Mouse (Mus musculus): ENCODE results near the gene Rbp4. TPM values are rescaled to one million over a fixed set of nuclear protein-coding genes. Genes with fewer than 3 reads are reported as not detected.

Rbp4 gene
- total RNA-seq, 1 experiment, result 2.7 TPM

DNA sequence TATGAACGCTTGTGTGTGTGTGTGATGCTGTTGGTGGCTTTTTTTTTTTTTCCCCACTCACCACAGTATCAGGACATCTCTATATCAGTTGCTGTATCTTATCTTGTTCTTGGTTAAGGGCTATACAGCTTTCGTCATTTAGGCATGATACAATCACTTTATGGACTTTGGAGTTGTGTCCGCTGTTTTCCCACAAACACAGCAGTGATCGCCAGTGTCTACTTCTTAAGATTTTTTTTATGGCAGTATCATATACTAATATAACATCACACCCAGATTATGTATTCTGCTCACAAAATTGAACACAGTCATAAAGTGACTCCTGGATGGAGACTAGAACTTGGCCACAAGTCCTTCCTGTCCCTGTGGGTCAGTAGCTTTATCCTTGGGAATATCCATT lies 17.2 kb downstream of the Rbp4 start:
- H3K27ac ChIP-seq (ENCODE audit: insufficient read depth, low read depth, low read length, poor library complexity, severe bottlenecking), result no peak overlapping the region
- H3K4me1 ChIP-seq (ENCODE audit: control insufficient read depth in 2 of 2, insufficient read depth in 2 of 2, low read length in 2 of 2, poor library complexity in 1 of 2), result peaks cover 1 to 5% of the 10 kb centered on the region in 2 experiments; a peak in 1 of 4 replicates
- H3K4me3 ChIP-seq (ENCODE audit: insufficient read depth in 1 of 2, low read depth in 1 of 2, low read length in 2 of 2, poor library complexity in 1 of 2, severe bottlenecking in 1 of 2), result no peak overlapping the region
- TF ChIP-seq ZNF384 (IDR thresholded peaks at IDR 0.05; ENCODE audit: low read depth, low read length), result no peak
- no peak for TF ChIP-seq HCFC1 (IDR thresholded peaks at IDR 0.05; ENCODE audit: borderline replicate concordance, insufficient read depth, low read length)
- TF ChIP-seq ZC3H11A (IDR thresholded peaks at IDR 0.05; ENCODE audit: borderline replicate concordance, low read depth, low read length), result no peak
- no peak for TF ChIP-seq CHD2 (IDR thresholded peaks at IDR 0.05; ENCODE audit: low read depth, low read length)
- TF ChIP-seq MAFK (IDR thresholded peaks at IDR 0.05; ENCODE audit: insufficient read depth, low read depth, low read length), result no peak
- in situ Hi-C loops (cut with MboI; ENCODE audit: low sequenced_read_pairs in 2 of 2, unreplicated experiment in 2 of 2), result no loop called here
- H3K36me3 ChIP-seq (ENCODE audit: control insufficient read depth, insufficient read depth, low read length, poor library complexity, severe bottlenecking), result no peaks in the 10 kb centered on the region
- DNase-seq (ENCODE audit: low read depth, low spot score), result no peak
- H3K9ac ChIP-seq (ENCODE audit: insufficient read depth, low read depth, low read length, poor library complexity, severe bottlenecking), result no peak overlapping the region
- H3K9me3 ChIP-seq (ENCODE audit: control insufficient read depth, insufficient read depth, low read depth, low read length), result no peaks in the 10 kb centered on the region

DNA sequence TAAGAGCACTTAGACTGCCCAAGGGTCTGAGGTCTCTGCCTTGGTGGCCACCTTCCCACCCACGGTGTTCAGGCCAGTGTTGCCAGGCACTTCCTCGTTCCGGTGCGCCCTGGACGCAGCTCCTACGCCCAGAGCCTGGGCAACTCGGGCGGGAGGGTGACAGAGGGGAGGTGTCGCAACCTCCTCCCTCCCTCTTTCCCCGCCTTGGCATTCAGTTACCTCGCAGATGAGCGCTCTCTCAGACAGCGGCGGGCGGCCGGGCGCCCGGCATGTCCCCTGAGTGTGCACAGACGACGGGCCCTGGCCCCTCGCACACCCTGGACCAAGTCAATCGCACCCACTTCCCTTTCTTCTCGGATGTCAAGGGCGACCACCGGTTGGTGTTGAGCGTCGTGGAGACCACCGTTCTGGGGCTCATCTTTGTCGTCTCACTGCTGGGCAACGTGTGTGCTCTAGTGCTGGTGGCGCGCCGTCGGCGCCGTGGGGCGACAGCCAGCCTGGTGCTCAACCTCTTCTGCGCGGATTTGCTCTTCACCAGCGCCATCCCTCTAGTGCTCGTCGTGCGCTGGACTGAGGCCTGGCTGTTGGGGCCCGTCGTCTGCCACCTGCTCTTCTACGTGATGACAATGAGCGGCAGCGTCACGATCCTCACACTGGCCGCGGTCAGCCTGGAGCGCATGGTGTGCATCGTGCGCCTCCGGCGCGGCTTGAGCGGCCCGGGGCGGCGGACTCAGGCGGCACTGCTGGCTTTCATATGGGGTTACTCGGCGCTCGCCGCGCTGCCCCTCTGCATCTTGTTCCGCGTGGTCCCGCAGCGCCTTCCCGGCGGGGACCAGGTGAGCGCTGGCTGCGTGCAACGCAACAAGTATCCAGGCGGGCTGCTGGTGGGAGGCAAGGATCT lies 28.0 kb downstream of the Rbp4 start, which contains the start of gene Ffar4:
Gene Ffar4, plus strand, starts transcription at position 214 of the 901 bp plus-strand sequence.
- Histone ChIP-seq H3K27ac (ENCODE audit: insufficient read depth, low read depth, low read length, poor library complexity, severe bottlenecking) (no peak within 1 kb of the TSS), H3K9me3 (ENCODE audit: control insufficient read depth, insufficient read depth, low read depth, low read length) (no peaks in the 10 kb centered on the region), H3K4me1 (ENCODE audit: control insufficient read depth in 2 of 2, insufficient read depth in 2 of 2, low read length in 2 of 2, poor library complexity in 1 of 2) (peaks cover 2 to 5% of the 10 kb centered on the region in 2 experiments; a peak in 2 of 4 replicates), H3K4me3 (ENCODE audit: insufficient read depth in 1 of 2, low read depth in 1 of 2, low read length in 2 of 2, poor library complexity in 1 of 2, severe bottlenecking in 1 of 2) (peak within 1 kb of the TSS; percentile 52 to 69), H3K9ac (ENCODE audit: insufficient read depth, low read depth, low read length, poor library complexity, severe bottlenecking) (peak within 1 kb of the TSS; percentile 65), H3K36me3 (ENCODE audit: control insufficient read depth, insufficient read depth, low read length, poor library complexity, severe bottlenecking) (no peaks in the 10 kb centered on the region)
- TF ChIP-seq HCFC1 (IDR thresholded peaks at IDR 0.05; ENCODE audit: borderline replicate concordance, insufficient read depth, low read length), result no peak
- TF ChIP-seq CHD2 (IDR thresholded peaks at IDR 0.05; ENCODE audit: low read depth, low read length), result no peak
- TF ChIP-seq MAFK (IDR thresholded peaks at IDR 0.05; ENCODE audit: insufficient read depth, low read depth, low read length), result no peak
- TF ChIP-seq ZC3H11A (IDR thresholded peaks at IDR 0.05; ENCODE audit: borderline replicate concordance, low read depth, low read length), result no peak
- TF ChIP-seq ZNF384 (IDR thresholded peaks at IDR 0.05; ENCODE audit: low read depth, low read length), result no peak
- in situ Hi-C loops (cut with MboI; ENCODE audit: low sequenced_read_pairs in 2 of 2, unreplicated experiment in 2 of 2), result no loop called here
- no peak for DNase-seq (ENCODE audit: low read depth, low spot score)

DNA sequence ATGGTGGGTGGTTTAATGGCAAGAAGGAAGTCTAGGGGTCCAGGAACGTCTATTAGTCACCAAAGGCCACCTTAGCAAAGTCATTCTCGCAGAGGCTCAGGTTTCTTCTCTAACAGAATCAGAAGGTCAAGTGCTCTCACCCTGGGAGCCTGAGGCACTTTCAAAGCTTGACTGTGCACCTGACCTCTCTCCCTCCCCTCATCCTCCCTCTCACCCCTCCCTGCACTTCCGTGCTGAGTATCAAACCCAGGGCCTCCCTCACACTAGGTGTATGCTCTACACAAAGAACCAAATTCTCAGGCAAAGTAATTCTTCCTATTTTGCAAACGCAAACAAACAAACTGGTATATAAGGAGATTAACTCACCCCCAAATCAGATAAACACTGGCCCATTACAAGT lies 28.9 kb downstream of the Rbp4 start:
- Histone ChIP-seq H3K4me3 (ENCODE audit: insufficient read depth in 1 of 2, low read depth in 1 of 2, low read length in 2 of 2, poor library complexity in 1 of 2, severe bottlenecking in 1 of 2) (no peak overlapping the region), H3K9ac (ENCODE audit: insufficient read depth, low read depth, low read length, poor library complexity, severe bottlenecking) (no peak overlapping the region), H3K27ac (ENCODE audit: insufficient read depth, low read depth, low read length, poor library complexity, severe bottlenecking) (no peak overlapping the region), H3K36me3 (ENCODE audit: control insufficient read depth, insufficient read depth, low read length, poor library complexity, severe bottlenecking) (no peaks in the 10 kb centered on the region), H3K4me1 (ENCODE audit: control insufficient read depth in 2 of 2, insufficient read depth in 2 of 2, low read length in 2 of 2, poor library complexity in 1 of 2) (peaks cover 2 to 5% of the 10 kb centered on the region in 2 experiments; a peak in 2 of 4 replicates), H3K9me3 (ENCODE audit: control insufficient read depth, insufficient read depth, low read depth, low read length) (no peaks in the 10 kb centered on the region)
- TF ChIP-seq HCFC1 (IDR thresholded peaks at IDR 0.05; ENCODE audit: borderline replicate concordance, insufficient read depth, low read length) (no peak), MAFK (IDR thresholded peaks at IDR 0.05; ENCODE audit: insufficient read depth, low read depth, low read length) (no peak), ZC3H11A (IDR thresholded peaks at IDR 0.05; ENCODE audit: borderline replicate concordance, low read depth, low read length) (no peak), ZNF384 (IDR thresholded peaks at IDR 0.05; ENCODE audit: low read depth, low read length) (no peak), CHD2 (IDR thresholded peaks at IDR 0.05; ENCODE audit: low read depth, low read length) (no peak)
- in situ Hi-C loops (cut with MboI; ENCODE audit: low sequenced_read_pairs in 2 of 2, unreplicated experiment in 2 of 2), result no loop called here
- no peak for DNase-seq (ENCODE audit: low read depth, low spot score)

DNA sequence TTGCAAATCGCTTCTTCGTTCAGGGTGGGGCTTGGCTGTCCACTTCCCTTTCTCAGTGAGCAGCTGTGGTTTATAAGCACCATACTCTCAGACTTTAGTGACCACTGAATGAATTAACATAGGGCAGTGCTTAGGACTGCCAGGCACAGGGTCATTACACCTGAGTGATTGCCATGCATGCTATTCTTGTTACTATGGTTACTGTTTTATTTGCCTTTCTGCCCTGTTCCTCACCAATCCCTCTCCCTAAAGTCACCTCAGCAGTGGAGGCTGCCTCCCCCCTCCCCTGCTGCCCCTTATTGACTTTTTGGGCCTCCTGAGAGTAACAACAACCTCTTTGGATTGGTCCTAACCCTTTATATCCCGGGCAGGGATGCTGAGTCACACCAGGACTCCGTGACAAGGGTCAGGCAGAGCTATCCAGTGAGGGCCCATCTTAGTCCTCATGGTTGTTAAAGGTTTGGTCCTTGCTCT lies 33.5 kb downstream of the Rbp4 start:
- H3K27ac ChIP-seq (ENCODE audit: insufficient read depth, low read depth, low read length, poor library complexity, severe bottlenecking), result no peak overlapping the region
- H3K4me3 ChIP-seq (ENCODE audit: insufficient read depth in 1 of 2, low read depth in 1 of 2, low read length in 2 of 2, poor library complexity in 1 of 2, severe bottlenecking in 1 of 2), result no peak overlapping the region
- in situ Hi-C loops (cut with MboI; ENCODE audit: low sequenced_read_pairs in 2 of 2, unreplicated experiment in 2 of 2), result no loop called here
- H3K9me3 ChIP-seq (ENCODE audit: control insufficient read depth, insufficient read depth, low read depth, low read length), result no peaks in the 10 kb centered on the region
- no peak for DNase-seq (ENCODE audit: low read depth, low spot score)
- H3K9ac ChIP-seq (ENCODE audit: insufficient read depth, low read depth, low read length, poor library complexity, severe bottlenecking), result no peak overlapping the region
- no peak for TF ChIP-seq ZC3H11A (IDR thresholded peaks at IDR 0.05; ENCODE audit: borderline replicate concordance, low read depth, low read length)
- no peak for TF ChIP-seq MAFK (IDR thresholded peaks at IDR 0.05; ENCODE audit: insufficient read depth, low read depth, low read length)
- TF ChIP-seq ZNF384 (IDR thresholded peaks at IDR 0.05; ENCODE audit: low read depth, low read length), result no peak
- no peak for TF ChIP-seq CHD2 (IDR thresholded peaks at IDR 0.05; ENCODE audit: low read depth, low read length)
- no peak for TF ChIP-seq HCFC1 (IDR thresholded peaks at IDR 0.05; ENCODE audit: borderline replicate concordance, insufficient read depth, low read length)
- no peaks in the 10 kb centered on the region for H3K36me3 ChIP-seq (ENCODE audit: control insufficient read depth, insufficient read depth, low read length, poor library complexity, severe bottlenecking)
- H3K4me1 ChIP-seq (ENCODE audit: control insufficient read depth in 2 of 2, insufficient read depth in 2 of 2, low read length in 2 of 2, poor library complexity in 1 of 2), result peaks cover 2 to 5% of the 10 kb centered on the region in 2 experiments; a peak in 2 of 4 replicates
